Mouse (Mus musculus): ENCODE results near the gene Pheta2. TPM values are rescaled to one million over a fixed set of nuclear protein-coding genes. Genes with fewer than 3 reads are reported as not detected.

Gene Pheta2
- polyA plus RNA-seq (2015; fragmentation: Nextera tagmentation; extraction: Ambion mirVana) = 11.0 and 12.0 TPM in 2 replicates

DNA sequence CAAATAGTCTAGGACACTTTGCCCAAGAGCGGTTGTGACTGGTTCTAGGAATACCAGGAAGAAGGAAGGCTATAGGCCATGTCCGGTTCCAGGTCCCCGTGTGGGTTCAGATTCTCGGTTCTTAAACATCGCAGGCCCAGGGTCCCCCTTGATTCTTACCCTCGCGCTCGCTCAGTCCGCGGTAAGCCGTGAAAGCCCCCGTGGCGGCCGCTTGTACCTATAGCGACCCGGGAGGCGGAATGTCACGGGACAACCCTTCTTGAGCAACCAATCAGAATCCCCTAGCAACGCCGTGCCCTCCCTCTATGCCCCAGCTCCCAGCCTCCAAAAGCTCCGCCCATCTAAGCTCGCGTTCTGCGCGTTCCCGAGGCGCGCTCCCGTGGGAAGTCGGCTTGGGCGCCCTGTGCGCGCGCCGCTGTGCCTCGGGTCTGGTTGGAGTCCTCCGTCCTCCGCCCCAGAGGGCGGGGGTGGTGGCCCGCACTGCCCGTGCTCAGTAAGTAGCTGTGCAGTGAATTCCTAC is at the start of gene Pheta2, which contains the start of the genes Naga and Smdt1:
Gene Pheta2 (plus strand): TSS at position 350 of the 520 bp plus-strand sequence.
Gene Naga (minus strand): TSS at position 333 of the 520 bp plus-strand sequence.
Gene Smdt1 (plus strand): TSS at position 367 of the 520 bp plus-strand sequence.
- Histone ChIP-seq H3K4me3 (replicated peaks) (peak within 1 kb of the TSS; percentile 54), H3K27ac (peak within 1 kb of the TSS; percentile 82; the same call in 1 of the 2 replicates), H3K9ac (peak within 1 kb of the TSS; percentile 53), H3K9me3 (replicated peaks) (no peaks in the 10 kb centered on the region), H3K4me1 (peaks cover 54% of the 10 kb centered on the region), H3K27me3 (no peaks in the 10 kb centered on the region), H3K36me3 (peaks cover 27% of the 10 kb centered on the region), H3K4me2 (peak within 1 kb of the TSS; percentile 65)
- WGBS = under 1% methylated on average over 41 of the region's 41 CpGs
- ATAC-seq (replicated peaks; ENCODE audit: low FRiP score) = peak; percentile 88

DNA sequence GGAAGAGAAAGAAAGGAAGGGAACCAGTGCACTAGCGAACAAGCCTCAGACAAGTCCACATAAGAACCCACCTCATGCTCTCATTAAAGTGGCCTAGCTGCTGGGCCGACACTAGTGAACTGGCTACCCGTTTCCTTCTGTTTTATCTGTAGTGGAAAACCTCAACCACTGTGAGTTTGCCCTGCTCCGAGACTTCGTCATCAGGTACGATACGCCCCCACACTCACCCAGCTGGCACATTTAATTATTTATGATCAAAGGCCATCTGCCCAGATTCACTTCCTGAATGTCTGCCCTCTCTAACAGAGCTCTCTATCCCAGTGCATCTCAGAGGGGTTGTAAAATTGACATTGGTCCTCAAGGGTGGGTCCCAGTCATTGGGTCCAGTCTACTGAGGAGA is 48.5 kb upstream of the Pheta2 start:
- Histone ChIP-seq H3K9me3 (replicated peaks) (no peaks in the 10 kb centered on the region), H3K36me3 (0 out of 2 replicates have a peak, but pooled peaks cover 10% of the 10 kb centered on the region), H3K9ac (no peak overlapping the region), H3K4me1 (peaks cover 15% of the 10 kb centered on the region), H3K27ac (no peak overlapping the region), H3K27me3 (no peaks in the 10 kb centered on the region), H3K4me3 (replicated peaks) (no peak overlapping the region), H3K4me2 (no peak overlapping the region)
- ATAC-seq (replicated peaks; ENCODE audit: low FRiP score) = no peak
- 74% methylated on average over 7 of the region's 7 CpGs for WGBS

GRCm38 (mm10) chr15:82292851-82293250 is 45.9 kb upstream of the Pheta2 start:
- no peak overlapping the region for H3K27ac ChIP-seq
- peak overlapping the region; percentile 55 for H3K4me2 ChIP-seq
- H3K36me3 ChIP-seq = 0 out of 2 replicates have a peak, but pooled peaks cover 10% of the 10 kb centered on the region
- ATAC-seq (replicated peaks; ENCODE audit: low FRiP score) = peak; percentile 15; the same call in 1 of the 2 replicates
- H3K9me3 ChIP-seq (replicated peaks) = no peaks in the 10 kb centered on the region
- 18% methylated on average over 5 of the region's 5 CpGs for WGBS
- no peaks in the 10 kb centered on the region for H3K27me3 ChIP-seq
- H3K9ac ChIP-seq = 0 out of 2 replicates have a peak overlapping the region, but pooled peaks have one; percentile 0
- H3K4me3 ChIP-seq (replicated peaks) = peak overlapping the region; percentile 21
- H3K4me1 ChIP-seq = peaks cover 15% of the 10 kb centered on the region

- peak overlapping the region; percentile 55 for H3K4me2 ChIP-seq
- H3K9me3 ChIP-seq (replicated peaks) = no peaks in the 10 kb centered on the region
- H3K27me3 ChIP-seq = no peaks in the 10 kb centered on the region
- 0 out of 2 replicates have a peak overlapping the region, but pooled peaks have one; percentile 0 for H3K9ac ChIP-seq
- H3K36me3 ChIP-seq = 0 out of 2 replicates have a peak, but pooled peaks cover 10% of the 10 kb centered on the region
- peak overlapping the region; percentile 37; the same call in 1 of the 2 replicates for H3K27ac ChIP-seq
- 4% methylated on average over 7 of the region's 7 CpGs for WGBS
- ATAC-seq (replicated peaks; ENCODE audit: low FRiP score) = peak; percentile 85
- peak overlapping the region; percentile 21 for H3K4me3 ChIP-seq (replicated peaks)
- H3K4me1 ChIP-seq = peaks cover 15% of the 10 kb centered on the region
Measured at GRCm38 (mm10) chr15:82293271-82293711, 45.5 kb upstream of the Pheta2 start.

DNA sequence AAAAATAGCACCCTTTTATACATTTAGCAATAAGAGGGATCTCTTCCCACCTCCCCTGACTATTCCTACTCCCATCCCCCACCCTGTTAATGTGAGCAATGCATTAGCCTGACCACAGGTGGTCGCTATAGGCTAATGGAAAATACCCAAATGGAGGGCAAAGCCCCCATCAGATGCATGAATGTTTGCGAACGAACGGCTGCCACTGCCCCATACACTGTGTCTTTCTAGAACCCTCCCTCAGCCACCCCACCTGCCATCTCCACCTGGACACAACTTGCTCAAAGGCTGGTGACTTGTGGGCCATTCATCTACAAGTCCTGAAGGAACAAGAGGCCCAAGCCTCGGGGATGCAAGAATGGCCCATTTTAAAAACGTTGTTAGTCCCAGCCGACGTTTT is 44.7 kb upstream of the Pheta2 start:
- Histone ChIP-seq H3K4me3 (replicated peaks) (no peak overlapping the region), H3K9me3 (replicated peaks) (no peaks in the 10 kb centered on the region), H3K4me2 (no peak overlapping the region), H3K27ac (0 out of 2 replicates have a peak overlapping the region, but pooled peaks have one; percentile 37), H3K4me1 (peaks cover 19% of the 10 kb centered on the region), H3K27me3 (0 out of 2 replicates have a peak, but pooled peaks cover 5% of the 10 kb centered on the region), H3K36me3 (0 out of 2 replicates have a peak, but pooled peaks cover 6% of the 10 kb centered on the region), H3K9ac (no peak overlapping the region)
- no peak for ATAC-seq (replicated peaks; ENCODE audit: low FRiP score)
- 54% methylated on average over 8 of the region's 8 CpGs for WGBS

- H3K4me2 ChIP-seq = peak within 1 kb of the TSS; percentile 42
- no peak within 1 kb of the TSS for H3K27ac ChIP-seq
- WGBS = 54% methylated on average over 39 of the region's 39 CpGs
- 0 out of 2 replicates have a peak within 1 kb of the TSS, but pooled peaks have one; percentile 0 for H3K4me3 ChIP-seq (replicated peaks)
- no peak within 1 kb of the TSS for H3K9ac ChIP-seq
- ATAC-seq (replicated peaks; ENCODE audit: low FRiP score) = no peak
- no peaks in the 10 kb centered on the region for H3K9me3 ChIP-seq (replicated peaks)
- H3K27me3 ChIP-seq = 0 out of 2 replicates have a peak, but pooled peaks cover 5% of the 10 kb centered on the region
- H3K36me3 ChIP-seq = no peaks in the 10 kb centered on the region
- H3K4me1 ChIP-seq = peaks cover 6% of the 10 kb centered on the region
Measured at GRCm38 (mm10) chr15:82298764-82299561, 39.8 kb upstream of the Pheta2 start, which contains the start of gene Wbp2nl. Gene Wbp2nl (plus strand): TSS chr15:82298954.

- Histone ChIP-seq H3K4me3 (replicated peaks) (no peak overlapping the region), H3K36me3 (no peaks in the 10 kb centered on the region), H3K9ac (no peak overlapping the region), H3K4me2 (no peak overlapping the region), H3K9me3 (replicated peaks) (no peaks in the 10 kb centered on the region), H3K27ac (no peak overlapping the region), H3K27me3 (no peaks in the 10 kb centered on the region), H3K4me1 (0 out of 2 replicates have a peak, but pooled peaks cover 2% of the 10 kb centered on the region)
- WGBS = 84% methylated on average over 3 of the region's 3 CpGs
- ATAC-seq (replicated peaks; ENCODE audit: low FRiP score) = no peak
Measured at GRCm38 (mm10) chr15:82307107-82307506, 31.6 kb upstream of the Pheta2 start.

DNA sequence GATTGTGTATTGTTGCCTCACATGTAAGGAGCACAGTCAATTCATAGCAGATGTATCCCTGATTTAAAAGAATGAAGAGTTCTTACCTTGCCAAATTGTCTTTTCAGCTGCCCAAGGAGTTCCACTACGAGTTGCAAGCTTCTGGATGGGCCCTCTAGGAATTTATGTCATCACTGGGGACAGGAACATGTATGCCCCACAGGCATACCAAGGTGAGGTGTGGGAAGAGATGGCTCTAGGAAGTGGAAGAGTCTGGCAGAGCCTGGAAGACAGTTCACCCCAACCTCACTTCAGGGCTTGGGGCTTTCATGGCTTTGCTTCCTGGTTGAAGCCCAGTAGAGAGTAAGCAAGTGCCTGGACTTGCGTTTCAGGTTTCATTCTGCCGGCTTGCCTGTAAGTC is 30.3 kb upstream of the Pheta2 start:
- 76% methylated on average over 3 of the region's 3 CpGs for WGBS
- H3K27ac ChIP-seq = no peak overlapping the region
- H3K9ac ChIP-seq = no peak overlapping the region
- no peak overlapping the region for H3K4me3 ChIP-seq (replicated peaks)
- ATAC-seq (replicated peaks; ENCODE audit: low FRiP score) = no peak
- no peaks in the 10 kb centered on the region for H3K9me3 ChIP-seq (replicated peaks)
- H3K36me3 ChIP-seq = no peaks in the 10 kb centered on the region
- no peak overlapping the region for H3K4me2 ChIP-seq
- 0 out of 2 replicates have a peak, but pooled peaks cover 2% of the 10 kb centered on the region for H3K4me1 ChIP-seq
- H3K27me3 ChIP-seq = no peaks in the 10 kb centered on the region

GRCm38 (mm10) chr15:82317839-82318238 is 20.9 kb upstream of the Pheta2 start:
- Histone ChIP-seq H3K36me3 (no peaks in the 10 kb centered on the region), H3K27ac (no peak overlapping the region), H3K9me3 (replicated peaks) (no peaks in the 10 kb centered on the region), H3K27me3 (no peaks in the 10 kb centered on the region), H3K9ac (no peak overlapping the region), H3K4me1 (peaks cover 20% of the 10 kb centered on the region), H3K4me3 (replicated peaks) (no peak overlapping the region), H3K4me2 (no peak overlapping the region)
- ATAC-seq (replicated peaks; ENCODE audit: low FRiP score) = no peak
- 84% methylated on average over 6 of the region's 6 CpGs for WGBS

- no peak overlapping the region for H3K9ac ChIP-seq
- H3K27me3 ChIP-seq = no peaks in the 10 kb centered on the region
- ATAC-seq (replicated peaks; ENCODE audit: low FRiP score) = no peak
- no peak overlapping the region for H3K4me2 ChIP-seq
- no peaks in the 10 kb centered on the region for H3K9me3 ChIP-seq (replicated peaks)
- peaks cover 17% of the 10 kb centered on the region for H3K4me1 ChIP-seq
- no peak overlapping the region for H3K27ac ChIP-seq
- no peak overlapping the region for H3K4me3 ChIP-seq (replicated peaks)
- 48% methylated on average over 1 of the region's 1 CpGs for WGBS
- no peaks in the 10 kb centered on the region for H3K36me3 ChIP-seq
Measured at GRCm38 (mm10) chr15:82319613-82320012, 19.1 kb upstream of the Pheta2 start.

DNA sequence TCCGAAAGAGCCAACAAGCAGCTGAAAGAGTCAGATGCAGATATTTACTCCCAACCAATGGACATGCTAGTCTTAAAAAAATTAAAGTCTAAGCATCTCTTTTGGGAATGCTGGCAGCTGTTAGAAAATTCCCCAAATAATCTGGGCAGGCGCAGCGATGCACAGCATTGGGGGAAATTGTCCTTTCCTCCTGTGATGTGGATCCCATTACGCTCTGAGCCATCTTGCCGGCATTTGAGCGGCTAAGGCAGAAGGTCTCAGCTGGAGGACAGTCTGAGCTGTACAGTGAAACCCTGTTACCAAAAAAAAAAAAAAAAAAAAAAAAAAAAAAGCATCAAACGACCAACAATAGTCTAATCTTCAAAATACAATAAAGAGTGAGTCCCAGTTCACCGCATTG is 16.5 kb upstream of the Pheta2 start:
- 0 out of 2 replicates have a peak, but pooled peaks cover 5% of the 10 kb centered on the region for H3K4me1 ChIP-seq
- H3K27ac ChIP-seq = no peak overlapping the region
- H3K9ac ChIP-seq = no peak overlapping the region
- H3K4me3 ChIP-seq (replicated peaks) = no peak overlapping the region
- WGBS = 76% methylated on average over 8 of the region's 8 CpGs
- H3K36me3 ChIP-seq = no peaks in the 10 kb centered on the region
- H3K4me2 ChIP-seq = no peak overlapping the region
- H3K27me3 ChIP-seq = no peaks in the 10 kb centered on the region
- H3K9me3 ChIP-seq (replicated peaks) = no peaks in the 10 kb centered on the region
- ATAC-seq (replicated peaks; ENCODE audit: low FRiP score) = no peak

- ATAC-seq (replicated peaks; ENCODE audit: low FRiP score) = no peak
- H3K27ac ChIP-seq = no peak overlapping the region
- no peaks in the 10 kb centered on the region for H3K9me3 ChIP-seq (replicated peaks)
- no peaks in the 10 kb centered on the region for H3K27me3 ChIP-seq
- H3K4me1 ChIP-seq = 0 out of 2 replicates have a peak, but pooled peaks cover 5% of the 10 kb centered on the region
- H3K4me3 ChIP-seq (replicated peaks) = no peak overlapping the region
- H3K4me2 ChIP-seq = no peak overlapping the region
- H3K9ac ChIP-seq = no peak overlapping the region
- 70% methylated on average over 2 of the region's 2 CpGs for WGBS
- H3K36me3 ChIP-seq = peaks cover 12% of the 10 kb centered on the region
Measured at GRCm38 (mm10) chr15:82325382-82325781, 13.4 kb upstream of the Pheta2 start.

Measured in kidney, embryonic 15.5 days (tissue).